Mouse (Mus musculus) brain, embryonic 14.5 days (tissue): ENCODE data around the gene Dapk2.

Source experiments
- CTCF ChIP-seq: fragments of 200-500 bp; IDR thresholded peaks from 2 replicates; pipeline ENCODE4 v1.5.1; 2012; ENCODE audit warnings: inconsistent platforms, mild to moderate bottlenecking, moderate library complexity, borderline replicate concordance; ENCODE audit not compliant: insufficient read depth, insufficient read length; ENCODE audit errors: extremely low read depth
- POLR2A ChIP-seq: fragments of 200-500 bp; IDR thresholded peaks from 2 replicates; pipeline ENCODE4 v1.6.1; 2012; ENCODE audit warnings: mild to moderate bottlenecking, inconsistent platforms, borderline replicate concordance; ENCODE audit not compliant: poor library complexity, insufficient read depth, insufficient read length, severe bottlenecking; ENCODE audit errors: extremely low read depth

DNA sequence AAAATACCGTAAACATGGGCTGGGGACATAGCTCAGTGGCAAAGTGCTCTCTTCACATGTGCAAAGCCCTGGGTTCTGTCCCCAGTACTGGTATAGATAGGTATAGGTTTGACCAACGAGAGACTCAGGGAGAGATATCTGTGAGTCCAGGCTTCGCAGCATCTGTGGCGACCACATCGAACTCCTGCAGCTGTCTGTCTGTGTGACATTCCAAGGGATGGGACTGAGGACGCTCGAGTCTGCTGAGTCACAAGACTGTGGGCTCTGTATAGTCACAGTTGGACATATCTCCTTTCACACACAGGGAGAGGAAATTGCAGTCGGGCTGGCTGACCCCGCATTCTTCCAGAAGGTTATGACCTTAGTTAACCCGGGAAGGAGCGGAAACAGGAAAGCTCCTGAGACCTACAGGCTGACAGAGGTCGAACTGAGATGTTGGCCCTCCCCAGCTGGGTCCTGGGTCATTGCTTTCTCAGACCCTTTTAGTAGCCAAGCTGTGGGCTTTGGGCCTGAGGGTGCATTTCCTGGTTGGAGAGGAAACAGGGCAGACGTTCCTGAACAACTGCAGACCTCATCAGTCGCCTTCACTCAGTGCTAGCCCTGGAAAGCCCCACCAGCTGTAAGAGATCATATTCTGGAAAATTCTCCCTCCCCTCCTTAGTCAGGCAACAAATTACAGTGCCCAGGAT lies 118.8 kb downstream of the Dapk2 start:
- TF ChIP-seq CTCF (no peak), POLR2A (no peak)
